Mouse (Mus musculus) retina, postnatal 7 days (tissue): ENCODE measurements around the gene Ankrd31.
"Not testable (repeated sequence)": the region's sequence is repeated elsewhere in the genome, so short reads cannot be mapped to it uniquely, and the experiment has no call there.

Source experiments
- DNase-seq: peaks from one replicate; pipeline ENCODE4 v3.0.0-alpha.2; 2012; ENCODE audit warnings: low read depth, low spot score

The Ankrd31 gene

GRCm38 (mm10) chr13:96748109-96748845, at the start of gene Ankrd31:
Ankrd31 (plus strand) TSS chr13:96748272.
- DNase-seq = no peak

GRCm38 (mm10) chr13:96702567-96703278, 45.3 kb upstream of the Ankrd31 start:
- DNase-seq = no peak

- DNase-seq = no peak
Observed at GRCm38 (mm10) chr13:96709269-96710233, 38.5 kb upstream of the Ankrd31 start.

GRCm38 (mm10) chr13:96716311-96716710, 31.8 kb upstream of the Ankrd31 start:
- no peak for DNase-seq

- DNase-seq = no peak
Observed at GRCm38 (mm10) chr13:96717821-96718220, 30.3 kb upstream of the Ankrd31 start.

- DNase-seq = no peak
Observed at GRCm38 (mm10) chr13:96720003-96720402, 28.1 kb upstream of the Ankrd31 start.

GRCm38 (mm10) chr13:96728289-96728688, 19.8 kb upstream of the Ankrd31 start:
- DNase-seq = no peak

- DNase-seq = no peak
Observed at GRCm38 (mm10) chr13:96729146-96729545, 18.9 kb upstream of the Ankrd31 start.

- no peak for DNase-seq
Observed at GRCm38 (mm10) chr13:96730116-96730515, 18.0 kb upstream of the Ankrd31 start.

GRCm38 (mm10) chr13:96735175-96735574, 12.9 kb upstream of the Ankrd31 start:
- DNase-seq = peak; percentile 5

GRCm38 (mm10) chr13:96740159-96740558, 7.9 kb upstream of the Ankrd31 start:
- no peak for DNase-seq

- DNase-seq = no peak
Observed at GRCm38 (mm10) chr13:96742871-96743270, 5.2 kb upstream of the Ankrd31 start.

- no peak for DNase-seq
Observed at GRCm38 (mm10) chr13:96746055-96746454, 2.0 kb upstream of the Ankrd31 start.

- DNase-seq = no peak
Observed at GRCm38 (mm10) chr13:96749859-96750258, 1.8 kb downstream of the Ankrd31 start.

GRCm38 (mm10) chr13:96760848-96761247, 12.8 kb downstream of the Ankrd31 start:
- no peak for DNase-seq

GRCm38 (mm10) chr13:96786071-96786470, 38.0 kb downstream of the Ankrd31 start:
- not testable (repeated sequence) for DNase-seq

GRCm38 (mm10) chr13:96793451-96793850, 45.4 kb downstream of the Ankrd31 start:
- no peak for DNase-seq

- no peak for DNase-seq
Observed at GRCm38 (mm10) chr13:96795301-96795700, 47.2 kb downstream of the Ankrd31 start.

- DNase-seq = peak; percentile 3
Observed at GRCm38 (mm10) chr13:96797500-96797899, 49.4 kb downstream of the Ankrd31 start.

- DNase-seq = no peak
Observed at GRCm38 (mm10) chr13:96849752-96850151, 101.7 kb downstream of the Ankrd31 start.

GRCm38 (mm10) chr13:96852133-96852532, 104.1 kb downstream of the Ankrd31 start:
- DNase-seq = no peak

- DNase-seq = no peak
Observed at GRCm38 (mm10) chr13:96853256-96853655, 105.2 kb downstream of the Ankrd31 start.
